In the genomic region with DNA sequence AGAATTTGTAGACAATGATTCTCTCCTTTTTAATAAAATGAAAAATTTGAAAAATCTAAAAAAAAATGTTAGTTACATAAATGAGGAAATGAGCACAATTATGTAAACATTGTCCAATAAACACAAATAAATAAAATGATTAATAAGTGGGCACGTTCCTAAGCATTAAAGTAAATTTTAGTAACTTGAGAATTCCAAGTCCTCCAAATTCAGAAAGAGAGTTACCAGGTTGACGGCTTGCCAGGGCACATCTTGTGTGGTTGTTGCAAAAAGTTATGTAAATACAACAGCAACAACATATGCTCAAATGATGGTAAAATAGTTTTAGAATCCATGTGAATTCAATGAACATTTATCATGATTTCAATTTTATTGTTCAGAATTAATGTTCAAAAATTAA, we compare ENCODE assay signal across 17 mouse cellular contexts. TPM values are rescaled to one million over a fixed set of nuclear protein-coding genes. Genes with fewer than 3 reads are reported as not detected.
DNase-seq lines count a peak whose midpoint lies in the region; ATAC-seq lines count a peak whose summit lies in the region.
"Not testable (repeated sequence)": the region's sequence is repeated elsewhere in the genome, so short reads cannot be mapped to it uniquely, and the experiment has no call there.
"Had no signal": no experiment of that assay in that cellular context is flagged by ENCODE, and none has a peak within 500 bp of the region (broad histone marks: within the 10 kb centered on the region; RNA-seq: fewer than 3 reads in every experiment).

No protein-coding gene starts in this region.

- H3K36me3 ChIP-seq in forebrain, embryonic 12.5 days (replicated peaks); hindbrain, embryonic 11.5 days (ENCODE audit: control insufficient read depth, insufficient read depth, low read length); intestine, embryonic 15.5 days; limb, embryonic 12.5 days; midbrain, embryonic 11.5 days (ENCODE audit: control insufficient read depth, insufficient read depth, low read length); neural tube, embryonic 12.5 days: not testable (repeated sequence)

- H3K9ac ChIP-seq in forebrain, embryonic 12.5 days; hindbrain, embryonic 11.5 days (ENCODE audit: low read depth, low read length); intestine, embryonic 15.5 days; limb, embryonic 12.5 days (replicated peaks); midbrain, embryonic 11.5 days (ENCODE audit: low read length); neural tube, embryonic 12.5 days: not testable (repeated sequence)

- H3K4me1 ChIP-seq in forebrain, embryonic 12.5 days; hindbrain, embryonic 11.5 days (replicated peaks; ENCODE audit: control insufficient read depth, insufficient read depth, low read length); intestine, embryonic 15.5 days (replicated peaks); limb, embryonic 12.5 days (replicated peaks); midbrain, embryonic 11.5 days (ENCODE audit: control insufficient read depth, insufficient read depth, low read length); neural tube, embryonic 12.5 days: not testable (repeated sequence)

- DNase-seq in hindbrain, embryonic 11.5 days (ENCODE audit: low spot score); midbrain, embryonic 11.5 days (ENCODE audit: low spot score, missing footprints): not testable (repeated sequence)

- H3K4me2 ChIP-seq in forebrain, embryonic 12.5 days; hindbrain, embryonic 11.5 days (replicated peaks; ENCODE audit: low read depth, low read length); intestine, embryonic 15.5 days (replicated peaks); limb, embryonic 12.5 days; midbrain, embryonic 11.5 days; neural tube, embryonic 12.5 days (replicated peaks): not testable (repeated sequence)

- H3K27me3 ChIP-seq in forebrain, embryonic 12.5 days; hindbrain, embryonic 11.5 days (ENCODE audit: control insufficient read depth, insufficient read depth, low read length); intestine, embryonic 15.5 days (replicated peaks); limb, embryonic 12.5 days; midbrain, embryonic 11.5 days (ENCODE audit: control insufficient read depth, insufficient read depth, low read length); neural tube, embryonic 12.5 days (replicated peaks): not testable (repeated sequence)

- peak; percentile 75 for ATAC-seq in forebrain, embryonic 12.5 days (ENCODE audit: low FRiP score)
- ATAC-seq in hindbrain, embryonic 11.5 days (ENCODE audit: low FRiP score) = peak; percentile 89
- peak; percentile 49; the same call in 1 of the 2 replicates for ATAC-seq in intestine, embryonic 15.5 days
- ATAC-seq in limb, embryonic 12.5 days (ENCODE audit: insufficient number of reproducible peaks, insufficient read depth, low FRiP score, low TSS enrichment, low read depth) = peak; percentile 73; the same call in 1 of the 2 replicates
- ATAC-seq in midbrain, embryonic 11.5 days (ENCODE audit: low FRiP score) = 0 out of 2 replicates have a peak, but pooled peaks have one; percentile 48
- 0 out of 2 replicates have a peak, but pooled peaks have one; percentile 21 for ATAC-seq in neural tube, embryonic 12.5 days (ENCODE audit: low FRiP score, low read depth)

- peaks cover 12% of the 10 kb centered on the region for H3K9me3 ChIP-seq in forebrain, embryonic 12.5 days
- not testable (repeated sequence) for H3K9me3 ChIP-seq in hindbrain, embryonic 11.5 days (ENCODE audit: control insufficient read depth, low read length); intestine, embryonic 15.5 days; midbrain, embryonic 11.5 days (ENCODE audit: control insufficient read depth, low read length)
- H3K9me3 ChIP-seq in limb, embryonic 12.5 days = peaks cover 12% of the 10 kb centered on the region; the same call in 1 of the 2 replicates
- 0 out of 2 replicates have a peak, but pooled peaks cover 12% of the 10 kb centered on the region for H3K9me3 ChIP-seq in neural tube, embryonic 12.5 days

- WGBS in forebrain, embryonic 12.5 days = 72% methylated on average over 2 of the region's 2 CpGs
- 77% methylated on average over 2 of the region's 2 CpGs for WGBS in hindbrain, embryonic 11.5 days
- 70% methylated on average over 2 of the region's 2 CpGs for WGBS in intestine, embryonic 15.5 days
- WGBS in limb, embryonic 12.5 days = 76% methylated on average over 2 of the region's 2 CpGs
- WGBS in midbrain, embryonic 11.5 days = 72% methylated on average over 2 of the region's 2 CpGs
- 78% methylated on average over 2 of the region's 2 CpGs for WGBS in neural tube, embryonic 12.5 days

- H3K27ac ChIP-seq in forebrain, embryonic 12.5 days; hindbrain, embryonic 11.5 days (ENCODE audit: low read depth, low read length); intestine, embryonic 15.5 days; limb, embryonic 12.5 days; midbrain, embryonic 11.5 days (ENCODE audit: low read depth, low read length); neural tube, embryonic 12.5 days: not testable (repeated sequence)

- not testable (repeated sequence) for H3K4me3 ChIP-seq in forebrain, embryonic 12.5 days (replicated peaks); hindbrain, embryonic 11.5 days (ENCODE audit: low read depth, low read length); intestine, embryonic 15.5 days (replicated peaks); limb, embryonic 12.5 days (replicated peaks); midbrain, embryonic 11.5 days (ENCODE audit: low read depth, low read length); neural tube, embryonic 12.5 days

RNA-seq across cellular contexts. Expression of a gene that starts 14.4 kb away (rescaled TPM):
- not detected in 2 replicates for polyA plus RNA-seq in forebrain, embryonic 12.5 days (2016; fragmentation: Nextera tagmentation; extraction: Ambion mirVana)
- not detected in 2 replicates for polyA plus RNA-seq in hindbrain, embryonic 11.5 days (2014; fragmentation: Nextera tagmentation; extraction: Ambion mirVana)
- 0.23 TPM in 1 of 2 replicates, not detected in the other for polyA plus RNA-seq in intestine, embryonic 15.5 days (2015; fragmentation: Nextera tagmentation; extraction: Ambion mirVana)
- polyA plus RNA-seq in limb, embryonic 12.5 days (2016; fragmentation: Nextera tagmentation; extraction: Ambion mirVana) = not detected in 2 replicates
- not detected in 2 replicates for polyA plus RNA-seq in midbrain, embryonic 11.5 days (2014; fragmentation: Nextera tagmentation; extraction: Ambion mirVana)
- polyA plus RNA-seq in neural tube, embryonic 12.5 days (2016; fragmentation: Nextera tagmentation; extraction: Ambion mirVana) = not detected in 2 replicates
- polyA plus RNA-seq: adrenal gland, adult 2 months; erythroblast, embryonic 14.5 days; forebrain, embryonic 15.5 days; gonadal fat pad, adult 2 months; hindbrain, embryonic 13.5 days; intestine, postnatal 0 days; liver, embryonic 12.5 days; lung, adult 2 months; midbrain, embryonic 16.5 days; small intestine, adult 2 months had no signal

RNA-seq across cellular contexts. Expression of a gene that starts 27.3 kb away (rescaled TPM):
- not detected in 2 replicates for polyA plus RNA-seq in forebrain, embryonic 12.5 days (2016; fragmentation: Nextera tagmentation; extraction: Ambion mirVana)
- polyA plus RNA-seq in hindbrain, embryonic 11.5 days (2014; fragmentation: Nextera tagmentation; extraction: Ambion mirVana) = not detected in 2 replicates
- polyA plus RNA-seq in intestine, embryonic 15.5 days (2015; fragmentation: Nextera tagmentation; extraction: Ambion mirVana) = not detected in 2 replicates
- not detected in 2 replicates for polyA plus RNA-seq in limb, embryonic 12.5 days (2016; fragmentation: Nextera tagmentation; extraction: Ambion mirVana)
- polyA plus RNA-seq in midbrain, embryonic 11.5 days (2014; fragmentation: Nextera tagmentation; extraction: Ambion mirVana) = not detected in 2 replicates
- polyA plus RNA-seq in neural tube, embryonic 12.5 days (2016; fragmentation: Nextera tagmentation; extraction: Ambion mirVana) = not detected in 2 replicates
- polyA plus RNA-seq: adrenal gland, adult 2 months; C2C12; erythroblast, embryonic 14.5 days; forebrain, embryonic 15.5 days; gonadal fat pad, adult 2 months; hindbrain, embryonic 13.5 days; intestine, postnatal 0 days; liver, embryonic 12.5 days; lung, adult 2 months; midbrain, embryonic 16.5 days; small intestine, adult 2 months had no signal

Comparison
In these comparisons a context has a peak if more than half of its experiments do, and no peak if none do; other contexts are left out.
1. ATAC-seq: peak in every context shown above with its lines; median percentile 89 in hindbrain, embryonic 11.5 days; 75 in forebrain, embryonic 12.5 days; 73 in limb, embryonic 12.5 days; 49 in intestine, embryonic 15.5 days; 48 in midbrain, embryonic 11.5 days; 21 in neural tube, embryonic 12.5 days.